Mouse (Mus musculus): ENCODE measurements around the gene Tia1.

- no peak for TF ChIP-seq CTCF (conservative IDR thresholded peaks at IDR 0.05; ENCODE audit: insufficient read depth, insufficient read length, low read depth, low read length)
- no peak for TF ChIP-seq POLR2A (IDR thresholded peaks at IDR 0.05; ENCODE audit: low read depth, low read length)
Observed at GRCm38 (mm10) chr6:86366125-86366852, 37.7 kb upstream of the Tia1 start.

Measured in kidney, adult 2 months (tissue).